Mouse (Mus musculus) liver, embryonic 11.5 days (tissue): Measurements from ENCODE around the gene Gprc5b. TPM values are rescaled to one million over a fixed set of nuclear protein-coding genes. Genes with fewer than 3 reads are reported as not detected.

ENCODE experiments used
- ATAC-seq: fragments of 200-750 bp; cut with Nextera tagmentation; replicated peaks from 2 replicates; pipeline ENCODE4 v1.8.0; 2017; ENCODE audit warnings: moderate number of reproducible peaks, mild to moderate bottlenecking, moderate TSS enrichment, moderate library complexity; ENCODE audit not compliant: low FRiP score
- DNase-seq: peaks from one replicate; pipeline ENCODE4 v3.0.0-alpha.2; 2017; ENCODE audit warnings: low spot score
- H3K27ac ChIP-seq: fragments of 300-500 bp; sonication (generic); 2 replicates; pipeline ENCODE4 v1.5.1; 2014; ENCODE audit warnings: mild to moderate bottlenecking, low read depth, low read length, control low read depth
- H3K27me3 ChIP-seq: fragments of 300-500 bp; sonication (generic); replicated peaks from 2 replicates; pipeline ENCODE4 v1.6.1; 2014; ENCODE audit warnings: low read length, mixed read lengths; ENCODE audit not compliant: control insufficient read depth, insufficient read depth
- H3K36me3 ChIP-seq: fragments of 300-500 bp; sonication (generic); 2 replicates; pipeline ENCODE4 v1.6.1; 2014; ENCODE audit warnings: mild to moderate bottlenecking, low read length, moderate library complexity, mixed read lengths; ENCODE audit not compliant: control insufficient read depth, insufficient read depth
- H3K4me1 ChIP-seq: fragments of 300-500 bp; sonication (generic); replicated peaks from 2 replicates; pipeline ENCODE4 v1.6.1; 2014; ENCODE audit warnings: low read length, mixed read lengths; ENCODE audit not compliant: control insufficient read depth, insufficient read depth
- H3K4me2 ChIP-seq: fragments of 300-500 bp; sonication (generic); 2 replicates; pipeline ENCODE4 v1.6.1; 2014; ENCODE audit warnings: mild to moderate bottlenecking, control low read depth, moderate library complexity
- H3K4me3 ChIP-seq: fragments of 300-500 bp; sonication (generic); 2 replicates; pipeline ENCODE4 v1.5.1; 2014; ENCODE audit warnings: low read depth, low read length, control low read depth
- H3K9ac ChIP-seq: fragments of 300-500 bp; sonication (generic); 2 replicates; pipeline ENCODE4 v1.6.1; 2014; ENCODE audit warnings: low read depth, low read length, control low read depth
- H3K9me3 ChIP-seq: fragments of 300-500 bp; sonication (generic); 2 replicates; pipeline ENCODE4 v1.6.1; 2016; ENCODE audit warnings: low read length, inconsistent platforms, mixed read lengths; ENCODE audit not compliant: control insufficient read depth
- WGBS: fragments of 180-500 bp; shearing (Covaris S2); extraction: QIAGEN DNeasy Blood & Tissue Kit; methylation state at CpG from one replicate; pipeline ENCODE4 v1.1.7; 2014; 5-methylcytosine and 5-hydroxymethylcytosine counted together
- polyA plus RNA-seq: library from polyadenylated mRNA; unstranded; fragments of >200 nt; fragmentation: Nextera tagmentation; extraction: Ambion mirVana; gene quantifications from 2 replicates; pipeline ENCODE4 v1.2.1, GENCODE M21; 2014

Gene Gprc5b
- polyA plus RNA-seq, result 1.7 and 2.0 TPM in 2 replicates

GRCm38 (mm10) chr7:118995007-118995406 is at the start of gene Gprc5b:
Gene Gprc5b, minus strand, starts transcription at chr7:118995211.
- Histone ChIP-seq H3K4me1 (peaks cover 15% of the 10 kb centered on the region), H3K4me2 (peak within 1 kb of the TSS; percentile 81), H3K27ac (no peak within 1 kb of the TSS), H3K36me3 (no peaks in the 10 kb centered on the region), H3K27me3 (peaks cover 35% of the 10 kb centered on the region), H3K9ac (peak within 1 kb of the TSS; percentile 57), H3K9me3 (no peaks in the 10 kb centered on the region), H3K4me3 (peak within 1 kb of the TSS; percentile 54)
- WGBS, result under 1% methylated on average over 39 of the region's 44 CpGs
- ATAC-seq (peak; percentile 86), DNase-seq (peak; percentile 82)

DNA sequence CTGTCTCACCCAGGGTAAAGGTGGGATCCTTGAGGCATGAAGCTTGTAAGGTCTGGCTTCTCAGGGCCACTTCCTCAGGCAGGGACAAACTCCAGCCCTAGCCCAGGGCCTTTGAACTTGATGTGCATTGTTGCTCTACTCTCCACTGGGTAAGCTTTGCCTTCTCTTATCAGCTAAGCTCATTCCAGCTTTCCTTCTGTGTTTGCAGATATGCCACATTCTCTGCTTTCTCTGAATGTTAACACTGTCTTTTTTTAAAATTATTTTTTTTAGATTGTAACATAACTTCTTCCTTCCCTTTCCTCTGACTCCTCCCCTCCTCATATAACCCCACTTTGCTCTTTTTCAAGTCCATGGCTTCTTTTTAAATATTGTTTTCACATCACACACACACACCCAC is 46.5 kb upstream of the Gprc5b start:
- Histone ChIP-seq H3K9me3 (no peaks in the 10 kb centered on the region), H3K4me2 (no peak overlapping the region), H3K27ac (no peak overlapping the region), H3K27me3 (no peaks in the 10 kb centered on the region), H3K36me3 (no peaks in the 10 kb centered on the region), H3K4me1 (no peaks in the 10 kb centered on the region), H3K9ac (no peak overlapping the region), H3K4me3 (no peak overlapping the region)
- ATAC-seq (no peak), DNase-seq (no peak)

DNA sequence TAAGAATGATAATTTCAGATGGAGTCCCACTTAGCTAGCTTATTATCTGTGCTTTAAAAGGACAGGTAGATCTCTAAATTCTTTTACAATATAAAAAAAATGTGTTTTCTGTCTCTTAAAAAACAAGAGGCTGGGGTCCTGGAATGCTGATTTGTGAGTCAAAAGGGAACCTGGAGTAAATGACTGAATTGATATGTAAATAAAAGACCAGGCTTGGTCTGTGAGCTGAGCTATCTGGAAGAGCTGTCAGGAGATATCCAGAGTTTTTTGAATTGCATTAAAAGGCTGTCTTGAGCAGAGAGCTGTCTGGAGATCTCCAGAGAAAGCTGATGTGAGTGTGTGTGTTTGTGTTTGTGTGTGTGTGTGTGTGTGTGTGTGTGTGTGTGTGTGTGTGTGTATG is 42.6 kb upstream of the Gprc5b start:
- H3K9ac ChIP-seq, result no peak overlapping the region
- no peak for ATAC-seq
- no peak overlapping the region for H3K4me2 ChIP-seq
- H3K4me3 ChIP-seq, result no peak overlapping the region
- H3K27ac ChIP-seq, result no peak overlapping the region
- no peaks in the 10 kb centered on the region for H3K36me3 ChIP-seq
- H3K9me3 ChIP-seq, result no peaks in the 10 kb centered on the region
- H3K27me3 ChIP-seq, result no peaks in the 10 kb centered on the region
- H3K4me1 ChIP-seq, result no peaks in the 10 kb centered on the region
- no peak for DNase-seq

GRCm38 (mm10) chr7:119034243-119034961 is 39.4 kb upstream of the Gprc5b start:
- ATAC-seq (no peak), DNase-seq (no peak)
- Histone ChIP-seq H3K27me3 (no peaks in the 10 kb centered on the region), H3K9ac (no peak overlapping the region), H3K4me1 (no peaks in the 10 kb centered on the region), H3K4me3 (no peak overlapping the region), H3K36me3 (no peaks in the 10 kb centered on the region), H3K4me2 (no peak overlapping the region), H3K27ac (no peak overlapping the region), H3K9me3 (no peaks in the 10 kb centered on the region)
- WGBS, result 62% methylated on average over 15 of the region's 15 CpGs

DNA sequence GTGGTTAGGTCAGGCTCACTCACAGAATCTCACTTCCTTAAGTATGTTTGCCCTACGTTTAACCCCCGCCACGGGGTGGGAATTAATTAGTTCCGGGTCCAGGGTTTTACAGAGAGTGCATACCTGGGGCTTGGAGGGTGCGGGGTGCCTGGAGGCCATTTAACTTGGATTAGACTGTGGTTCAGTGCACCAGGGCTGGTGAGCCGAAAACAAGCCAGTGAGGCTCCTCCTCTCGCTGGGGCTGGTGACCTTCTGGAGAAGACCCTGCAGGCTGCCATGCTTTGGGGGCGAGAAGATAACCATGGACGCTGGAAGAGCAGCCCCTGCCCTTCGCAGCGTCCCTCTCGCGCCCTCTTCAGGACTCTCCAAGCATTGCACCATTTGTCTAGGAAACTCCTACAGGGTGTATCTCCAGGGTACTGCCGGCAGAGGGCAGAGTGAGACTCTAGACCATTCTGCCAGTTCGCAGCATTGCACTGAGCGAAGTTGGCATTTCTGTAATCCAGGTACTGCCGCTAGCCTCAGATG is 28.4 kb upstream of the Gprc5b start:
- ATAC-seq (peak; percentile 16; the same call in 1 of the 2 replicates), DNase-seq (peak; percentile 52)
- Histone ChIP-seq H3K27me3 (no peaks in the 10 kb centered on the region), H3K4me2 (peak overlapping the region; percentile 9; the same call in 1 of the 2 replicates), H3K9ac (no peak overlapping the region), H3K9me3 (no peaks in the 10 kb centered on the region), H3K36me3 (no peaks in the 10 kb centered on the region), H3K4me3 (no peak overlapping the region), H3K27ac (no peak overlapping the region), H3K4me1 (no peaks in the 10 kb centered on the region)
- 27% methylated on average over 17 of the region's 17 CpGs for WGBS

- no peaks in the 10 kb centered on the region for H3K36me3 ChIP-seq
- 71% methylated on average over 19 of the region's 19 CpGs for WGBS
- no peak overlapping the region for H3K27ac ChIP-seq
- H3K4me1 ChIP-seq, result no peaks in the 10 kb centered on the region
- no peaks in the 10 kb centered on the region for H3K9me3 ChIP-seq
- DNase-seq (no peak), ATAC-seq (peak; percentile 33; the same call in 1 of the 2 replicates)
- H3K27me3 ChIP-seq, result no peaks in the 10 kb centered on the region
- H3K4me2 ChIP-seq, result no peak overlapping the region
- H3K9ac ChIP-seq, result no peak overlapping the region
- H3K4me3 ChIP-seq, result no peak overlapping the region
Measured at GRCm38 (mm10) chr7:119022238-119023156, 27.5 kb upstream of the Gprc5b start.

- ATAC-seq, result no peak
- Histone ChIP-seq H3K36me3 (no peaks in the 10 kb centered on the region), H3K9me3 (no peaks in the 10 kb centered on the region), H3K4me3 (no peak overlapping the region), H3K4me1 (no peaks in the 10 kb centered on the region), H3K9ac (no peak overlapping the region), H3K27ac (no peak overlapping the region), H3K27me3 (no peaks in the 10 kb centered on the region), H3K4me2 (no peak overlapping the region)
- WGBS, result 15% methylated on average over 4 of the region's 4 CpGs
- no peak for DNase-seq
Measured at GRCm38 (mm10) chr7:119019537-119019936, 24.5 kb upstream of the Gprc5b start.

DNA sequence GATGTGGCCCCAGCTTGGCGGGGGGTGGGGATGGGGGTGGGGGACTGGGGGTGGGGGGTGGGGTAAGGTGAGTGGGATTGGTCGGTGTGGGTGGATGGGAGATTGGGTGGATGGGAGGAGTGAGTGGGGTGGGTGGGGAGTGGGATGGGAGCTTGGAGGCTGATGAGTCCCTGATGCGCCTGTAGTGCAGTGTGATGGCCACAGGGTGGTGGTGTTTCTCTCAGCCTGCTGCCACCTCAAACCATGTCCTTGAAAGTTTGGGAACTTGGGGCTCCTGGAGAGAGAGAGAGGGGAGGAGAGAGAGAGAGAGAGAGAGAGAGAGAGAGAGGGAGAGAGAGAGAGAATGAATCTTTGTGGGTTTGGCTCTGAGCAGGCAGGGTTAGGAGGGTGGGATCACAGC is 20.7 kb upstream of the Gprc5b start:
- ATAC-seq (no peak), DNase-seq (no peak)
- Histone ChIP-seq H3K4me3 (no peak overlapping the region), H3K27me3 (no peaks in the 10 kb centered on the region), H3K4me2 (no peak overlapping the region), H3K4me1 (no peaks in the 10 kb centered on the region), H3K27ac (no peak overlapping the region), H3K9me3 (no peaks in the 10 kb centered on the region), H3K36me3 (no peaks in the 10 kb centered on the region), H3K9ac (no peak overlapping the region)
- WGBS, result 0% methylated on average over 3 of the region's 3 CpGs
